Comparison of ENCODE assay signal across 29 mouse cellular contexts in genomic region chr13:92615201-92615600, GRCm38 (mm10). TPM values are rescaled to one million over a fixed set of nuclear protein-coding genes. Genes with fewer than 3 reads are reported as not detected.
"Had no signal": no experiment of that assay in that cellular context is flagged by ENCODE, and none has a peak within 500 bp of the region (broad histone marks: within the 10 kb centered on the region; RNA-seq: fewer than 3 reads in every experiment).

No protein-coding gene starts in this region.

- H3K36me3 ChIP-seq: intestine, embryonic 15.5 days; midbrain, embryonic 13.5 days had no signal

- H3K4me3 ChIP-seq: intestine, embryonic 15.5 days; left cerebral cortex, adult 2 months; midbrain, embryonic 13.5 days had no signal

- DNase-seq: kidney, adult 2 months; kidney, postnatal 25 days; layer of hippocampus, adult 9-11 months; layer of hippocampus, postnatal 36 days; liver, postnatal 0 days; lung, embryonic 14.5 days; right cerebral cortex, adult 18-20 months; right cerebral cortex, postnatal 14 days; right cerebral cortex, postnatal 4 days; thymus, adult 18-20 months; thymus, postnatal 36 days had no signal

- H3K9me3 ChIP-seq: intestine, embryonic 15.5 days; midbrain, embryonic 13.5 days had no signal

- H3K27ac ChIP-seq: intestine, embryonic 15.5 days; kidney, postnatal 0 days; left cerebral cortex, adult 2 months; liver, embryonic 14.5 days; macrophage; midbrain, embryonic 13.5 days; stomach, postnatal 0 days had no signal

- ATAC-seq: intestine, embryonic 15.5 days; liver, postnatal 0 days; lung, postnatal 0 days; midbrain, embryonic 13.5 days had no signal

- H3K27me3 ChIP-seq: intestine, embryonic 15.5 days had no signal

- H3K9ac ChIP-seq: intestine, embryonic 15.5 days; liver, embryonic 14.5 days; liver, postnatal 0 days; lung, embryonic 14.5 days; midbrain, embryonic 13.5 days had no signal

- H3K4me2 ChIP-seq: intestine, embryonic 15.5 days; lung, embryonic 14.5 days; midbrain, embryonic 13.5 days had no signal

RNA-seq across cellular contexts. Expression of gene Spz1, which starts 39.2 kb away (rescaled TPM):
- total RNA-seq: layer of hippocampus, postnatal 36 days; left cerebral cortex, adult 2 months; left cerebral cortex, postnatal 10 days; left cerebral cortex, postnatal 36 days; midbrain, postnatal 0 days had no signal
- polyA plus RNA-seq: intestine, embryonic 15.5 days; kidney, embryonic 14.5 days; kidney, postnatal 0 days; large intestine, adult 2 months; limb, embryonic 11.5 days; limb, embryonic 14.5 days; liver, embryonic 14.5 days; liver, postnatal 0 days; lung, embryonic 14.5 days; lung, postnatal 0 days; macrophage; midbrain, embryonic 13.5 days; midbrain, postnatal 0 days; neural tube, embryonic 11.5 days; neural tube, embryonic 14.5 days; stomach, embryonic 14.5 days; stomach, postnatal 0 days had no signal
